Mouse (Mus musculus): ENCODE measurements at regions not wholly inside any gene's neighbourhood (a gene's known extent, or its start where the extent isn't known, plus 50 kb on each side); places are given as distances from the start of the nearest gene placed in this dataset.

GRCm38 (mm10) chr4:37445268-37445667 lies 493.7 kb upstream of the Lingo2 start:
- peak in 1 of 2 experiments; percentile 4 for DNase-seq (ENCODE audit: low spot score in 2 of 2)

- no peak for DNase-seq (ENCODE audit: low spot score in 2 of 2)
Measured at GRCm38 (mm10) chr4:37412755-37413154, 461.2 kb upstream of the Lingo2 start.

GRCm38 (mm10) chr4:37388118-37388517 lies 436.6 kb upstream of the Lingo2 start:
- DNase-seq (ENCODE audit: low spot score in 2 of 2): no peak

- no peak for DNase-seq (ENCODE audit: low spot score in 2 of 2)
Measured at GRCm38 (mm10) chr4:37386882-37387281, 435.3 kb upstream of the Lingo2 start.

GRCm38 (mm10) chr4:37364209-37364608 lies 412.7 kb upstream of the Lingo2 start:
- no peak for DNase-seq (ENCODE audit: low spot score in 2 of 2)

- no peak for DNase-seq (ENCODE audit: low spot score in 2 of 2)
Measured at GRCm38 (mm10) chr4:37361254-37361653, 409.7 kb upstream of the Lingo2 start.

DNA sequence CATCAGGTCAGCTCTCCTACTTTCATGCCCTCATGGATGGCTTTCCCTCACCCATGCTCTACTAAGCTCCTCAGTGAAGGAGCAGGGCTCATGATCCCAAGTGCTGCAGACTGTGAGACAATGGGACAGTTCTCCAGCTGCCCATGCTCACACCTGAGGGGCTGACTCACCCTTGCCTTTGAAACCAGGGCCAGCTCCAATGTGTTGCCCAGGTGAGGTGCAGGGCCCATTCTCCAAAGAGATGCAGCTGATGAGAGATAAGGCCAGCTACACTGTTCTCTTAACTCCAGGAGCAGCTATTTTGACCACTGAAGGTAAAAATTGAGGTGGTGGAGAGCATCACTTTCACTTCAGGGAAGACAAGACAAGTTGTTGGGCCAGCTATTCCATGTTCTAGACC lies 386.8 kb upstream of the Lingo2 start:
- DNase-seq (ENCODE audit: low spot score in 2 of 2): no peak
